Comparison of ENCODE assay signal across 31 mouse cellular contexts in the genomic region with DNA sequence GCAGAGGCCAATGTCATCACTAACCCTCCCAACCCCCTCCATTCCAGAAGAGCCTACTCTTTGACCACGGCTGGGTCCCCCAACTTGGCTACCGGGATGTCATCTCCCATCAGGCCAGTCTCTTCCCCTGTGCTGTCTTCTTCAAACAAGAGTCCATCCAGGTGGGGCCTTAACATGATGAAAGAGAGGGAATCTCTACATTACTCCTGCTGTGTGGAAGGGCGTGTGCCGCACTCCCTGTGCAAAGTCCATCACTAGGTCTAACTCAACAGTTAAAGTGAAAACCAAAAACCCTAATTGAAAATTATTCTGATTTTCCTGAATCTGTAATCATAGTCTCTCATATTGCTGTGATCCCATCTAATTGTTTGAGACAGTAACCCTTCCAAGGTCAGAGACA.
"Had no signal": no experiment of that assay in that cellular context is flagged by ENCODE, and none has a peak within 500 bp of the region (broad histone marks: within the 10 kb centered on the region; RNA-seq: fewer than 3 reads in every experiment).

No protein-coding gene starts in this region.

- H3K36me3 ChIP-seq: limb, embryonic 10.5 days; liver, embryonic 12.5 days; liver, embryonic 13.5 days; liver, embryonic 15.5 days; lung, embryonic 15.5 days; midbrain, embryonic 13.5 days; midbrain, embryonic 15.5 days had no signal

- DNase-seq: left cerebral cortex, postnatal 4 days; liver; liver, embryonic 13.5 days; liver, postnatal 0 days; lung, adult 18-20 months; lung, adult 2 months; lung, embryonic 14.5 days; lung, postnatal 10 days; lung, postnatal 14 days; lung, postnatal 36 days; lung, postnatal 4 days; midbrain, embryonic 14.5 days had no signal

- H3K4me3 ChIP-seq: limb, embryonic 10.5 days; limb, embryonic 12.5 days; limb, embryonic 13.5 days; limb, embryonic 15.5 days; liver, embryonic 12.5 days; liver, embryonic 13.5 days; liver, embryonic 15.5 days; lung, embryonic 15.5 days; megakaryocyte, embryonic 14.5 days; midbrain, embryonic 10.5 days; midbrain, embryonic 12.5 days; midbrain, embryonic 13.5 days; midbrain, embryonic 15.5 days; myocyte had no signal

- H3K9ac ChIP-seq: limb, embryonic 12.5 days; limb, embryonic 13.5 days; limb, embryonic 15.5 days; liver, embryonic 12.5 days; liver, embryonic 13.5 days; liver, embryonic 14.5 days; liver, embryonic 15.5 days; liver, postnatal 0 days; lung, embryonic 14.5 days; lung, embryonic 15.5 days; midbrain, embryonic 12.5 days; midbrain, embryonic 13.5 days; midbrain, embryonic 15.5 days had no signal

- H3K9me3 ChIP-seq: limb, embryonic 10.5 days; limb, embryonic 12.5 days; limb, embryonic 13.5 days; limb, embryonic 15.5 days; liver, embryonic 12.5 days; liver, embryonic 13.5 days; liver, embryonic 15.5 days; lung, embryonic 15.5 days; megakaryocyte, embryonic 14.5 days; midbrain, embryonic 10.5 days; midbrain, embryonic 12.5 days; midbrain, embryonic 13.5 days; midbrain, embryonic 15.5 days had no signal

- H3K27me3 ChIP-seq: limb, embryonic 12.5 days; limb, embryonic 13.5 days; limb, embryonic 15.5 days; liver, embryonic 12.5 days; liver, embryonic 13.5 days; liver, embryonic 15.5 days; lung, embryonic 15.5 days; midbrain, embryonic 12.5 days; midbrain, embryonic 13.5 days; midbrain, embryonic 15.5 days had no signal

- H3K4me1 ChIP-seq: limb, embryonic 10.5 days; limb, embryonic 12.5 days; liver, embryonic 12.5 days; liver, embryonic 13.5 days; liver, embryonic 15.5 days; lung, embryonic 15.5 days; megakaryocyte, embryonic 14.5 days; midbrain, embryonic 12.5 days; midbrain, embryonic 15.5 days had no signal

- H3K27ac ChIP-seq: limb, embryonic 10.5 days; limb, embryonic 12.5 days; limb, embryonic 13.5 days; limb, embryonic 15.5 days; liver, embryonic 12.5 days; liver, embryonic 13.5 days; liver, embryonic 14.5 days; liver, embryonic 15.5 days; lung, embryonic 15.5 days; macrophage; midbrain, embryonic 10.5 days; midbrain, embryonic 12.5 days; midbrain, embryonic 13.5 days; midbrain, embryonic 15.5 days had no signal

- H3K4me2 ChIP-seq: limb, embryonic 12.5 days; limb, embryonic 13.5 days; limb, embryonic 15.5 days; liver, embryonic 11.5 days; liver, embryonic 12.5 days; liver, embryonic 13.5 days; liver, embryonic 15.5 days; lung, embryonic 14.5 days; lung, embryonic 15.5 days; midbrain, embryonic 11.5 days; midbrain, embryonic 12.5 days; midbrain, embryonic 13.5 days; midbrain, embryonic 15.5 days had no signal

- ATAC-seq: liver, embryonic 12.5 days; liver, postnatal 0 days; lung, postnatal 0 days; midbrain, embryonic 13.5 days; midbrain, embryonic 15.5 days; midbrain, embryonic 16.5 days had no signal
